Mouse (Mus musculus) heart, embryonic 14.5 days (tissue): Measurements from ENCODE around the gene Macrod2. TPM values are rescaled to one million over a fixed set of nuclear protein-coding genes. Genes with fewer than 3 reads are reported as not detected.

Experiments
- ATAC-seq: fragments of 200-750 bp; cut with Nextera tagmentation; 2 replicates; pipeline ENCODE4 v1.8.0; 2017; ENCODE audit warnings: low read depth, moderate TSS enrichment; ENCODE audit not compliant: insufficient number of reproducible peaks, insufficient read depth, low FRiP score
- H3K27ac ChIP-seq, 2 experiments: fragments of 200-500 bp in 1 of 2; fragments of 300-500 bp in 1 of 2; sonication (generic) in 1 of 2; replicated peaks in 1 of 2; 2 replicates each; pipeline ENCODE4 v1.5.1; 2012 to 2014; ENCODE audit warnings: low read depth in 2 of 2, low read length in 2 of 2, control low read depth in 1 of 2, mild to moderate bottlenecking in 1 of 2, mixed read lengths in 1 of 2; ENCODE audit not compliant: control insufficient read depth in 1 of 2, insufficient read depth in 1 of 2
- H3K27me3 ChIP-seq: fragments of 300-500 bp; sonication (generic); 2 replicates; pipeline ENCODE4 v1.6.1; 2014; ENCODE audit warnings: mild to moderate bottlenecking, low read length, control low read depth; ENCODE audit not compliant: control insufficient read depth, insufficient read depth
- H3K36me3 ChIP-seq: fragments of 300-500 bp; sonication (generic); 2 replicates; pipeline ENCODE4 v1.6.1; 2014; ENCODE audit warnings: mild to moderate bottlenecking, control low read depth, low read length, mixed read lengths; ENCODE audit not compliant: control insufficient read depth, insufficient read depth
- H3K4me1 ChIP-seq, 2 experiments: fragments of 200-500 bp in 1 of 2; fragments of 300-500 bp in 1 of 2; sonication (generic) in 1 of 2; 2 replicates each; pipeline ENCODE4 v1.6.1; 2012 to 2014; ENCODE audit warnings: low read length in 2 of 2, control low read depth in 1 of 2, mixed read lengths in 1 of 2; ENCODE audit not compliant: control insufficient read depth in 2 of 2, insufficient read depth in 2 of 2
- H3K4me2 ChIP-seq: fragments of 300-500 bp; sonication (generic); 2 replicates; pipeline ENCODE4 v1.6.1; 2014; ENCODE audit warnings: mild to moderate bottlenecking, low read length
- H3K4me3 ChIP-seq, 2 experiments: fragments of 200-500 bp in 1 of 2; fragments of 300-500 bp in 1 of 2; sonication (generic) in 1 of 2; 2 replicates each; pipeline ENCODE4 v1.5.1; 2012 to 2014; ENCODE audit warnings: low read length in 2 of 2, mild to moderate bottlenecking in 2 of 2, control low read depth in 1 of 2, low read depth in 1 of 2, moderate library complexity in 1 of 2; ENCODE audit not compliant: control insufficient read depth in 1 of 2, insufficient read depth in 1 of 2
- H3K9ac ChIP-seq: fragments of 300-500 bp; sonication (generic); 2 replicates; pipeline ENCODE4 v1.6.1; 2014; ENCODE audit warnings: mild to moderate bottlenecking, low read length
- H3K9me3 ChIP-seq: fragments of 300-500 bp; sonication (generic); 2 replicates; pipeline ENCODE4 v1.6.1; 2016; ENCODE audit warnings: low read length, control low read depth; ENCODE audit not compliant: control insufficient read depth
- WGBS: fragments of 180-500 bp; shearing (Covaris S2); extraction: QIAGEN DNeasy Blood & Tissue Kit; methylation state at CpG from one replicate; pipeline ENCODE4 v1.1.7; 2014; 5-methylcytosine and 5-hydroxymethylcytosine counted together
- polyA plus RNA-seq: library from polyadenylated mRNA; unstranded; fragments of >200 nt; fragmentation: Nextera tagmentation; extraction: Ambion mirVana; gene quantifications from 2 replicates; pipeline ENCODE4 v1.2.1, GENCODE M21; 2014

The Macrod2 gene
- polyA plus RNA-seq, 1 experiment from 2014 or later = 21.3 TPM

- Histone ChIP-seq H3K36me3 (no peaks in the 10 kb centered on the region), H3K4me3 (no peak overlapping the region), H3K9me3 (no peaks in the 10 kb centered on the region), H3K4me2 (no peak overlapping the region), H3K27me3 (no peaks in the 10 kb centered on the region), H3K9ac (no peak overlapping the region), H3K27ac (no peak overlapping the region), H3K4me1 (no peaks in the 10 kb centered on the region)
- ATAC-seq = no peak
- 81% methylated on average over 3 of the region's 3 CpGs for WGBS
Measured at GRCm38 (mm10) chr2:141477585-141477984, 1082.5 kb downstream of the Macrod2 start.

DNA sequence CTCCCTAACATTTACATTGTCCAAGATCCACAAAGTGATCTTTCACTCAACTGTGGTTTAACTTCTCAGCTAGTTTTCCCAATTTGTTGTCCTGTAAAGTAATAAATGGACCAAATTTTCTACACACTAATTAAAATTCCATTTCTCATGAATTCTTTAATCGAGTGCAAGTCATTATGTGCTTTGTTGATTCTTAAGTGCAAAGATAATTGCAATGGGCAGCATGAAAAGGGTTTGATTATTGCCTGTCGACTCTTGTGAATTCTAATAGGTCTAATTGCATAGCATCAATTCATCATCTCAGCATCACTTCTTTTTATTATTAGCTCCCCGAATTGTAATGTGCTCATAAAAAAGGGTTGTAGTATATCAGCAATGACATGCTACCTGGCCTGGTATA, 1095.4 kb downstream of the Macrod2 start:
- H3K4me3 ChIP-seq = no peak overlapping the region
- no peak overlapping the region for H3K4me2 ChIP-seq
- no peaks in the 10 kb centered on the region for H3K4me1 ChIP-seq
- H3K9me3 ChIP-seq = no peaks in the 10 kb centered on the region
- ATAC-seq = no peak
- 76% methylated on average over 3 of the region's 3 CpGs for WGBS
- no peaks in the 10 kb centered on the region for H3K27me3 ChIP-seq
- no peak overlapping the region for H3K27ac ChIP-seq
- H3K9ac ChIP-seq = no peak overlapping the region
- no peaks in the 10 kb centered on the region for H3K36me3 ChIP-seq

GRCm38 (mm10) chr2:141505451-141505850, 1110.3 kb downstream of the Macrod2 start:
- 89% methylated on average over 3 of the region's 3 CpGs for WGBS
- Histone ChIP-seq H3K9ac (no peak overlapping the region), H3K4me3 (no peak overlapping the region), H3K4me1 (no peaks in the 10 kb centered on the region), H3K9me3 (no peaks in the 10 kb centered on the region), H3K27ac (no peak overlapping the region), H3K27me3 (no peaks in the 10 kb centered on the region), H3K36me3 (no peaks in the 10 kb centered on the region), H3K4me2 (no peak overlapping the region)
- no peak for ATAC-seq

GRCm38 (mm10) chr2:141507929-141508897, 1113.1 kb downstream of the Macrod2 start:
- H3K4me3 ChIP-seq = no peak overlapping the region
- H3K4me1 ChIP-seq = no peaks in the 10 kb centered on the region
- H3K36me3 ChIP-seq = no peaks in the 10 kb centered on the region
- H3K9ac ChIP-seq = no peak overlapping the region
- no peak overlapping the region for H3K4me2 ChIP-seq
- H3K9me3 ChIP-seq = no peaks in the 10 kb centered on the region
- WGBS = 77% methylated on average over 9 of the region's 9 CpGs
- no peak for ATAC-seq
- no peaks in the 10 kb centered on the region for H3K27me3 ChIP-seq
- H3K27ac ChIP-seq = no peak overlapping the region

- Histone ChIP-seq H3K9ac (no peak overlapping the region), H3K27me3 (no peaks in the 10 kb centered on the region), H3K4me1 (no peaks in the 10 kb centered on the region), H3K27ac (no peak overlapping the region), H3K4me3 (no peak overlapping the region), H3K9me3 (no peaks in the 10 kb centered on the region), H3K4me2 (no peak overlapping the region), H3K36me3 (no peaks in the 10 kb centered on the region)
- WGBS = 61% methylated on average over 3 of the region's 3 CpGs
- ATAC-seq = no peak
Measured at GRCm38 (mm10) chr2:141514976-141515375, 1119.9 kb downstream of the Macrod2 start.

GRCm38 (mm10) chr2:141522081-141522480, 1127.0 kb downstream of the Macrod2 start:
- Histone ChIP-seq H3K9me3 (no peaks in the 10 kb centered on the region), H3K9ac (no peak overlapping the region), H3K4me2 (no peak overlapping the region), H3K4me1 (no peaks in the 10 kb centered on the region), H3K27ac (no peak overlapping the region), H3K27me3 (no peaks in the 10 kb centered on the region), H3K4me3 (no peak overlapping the region), H3K36me3 (no peaks in the 10 kb centered on the region)
- no peak for ATAC-seq
- 68% methylated on average over 4 of the region's 4 CpGs for WGBS

DNA sequence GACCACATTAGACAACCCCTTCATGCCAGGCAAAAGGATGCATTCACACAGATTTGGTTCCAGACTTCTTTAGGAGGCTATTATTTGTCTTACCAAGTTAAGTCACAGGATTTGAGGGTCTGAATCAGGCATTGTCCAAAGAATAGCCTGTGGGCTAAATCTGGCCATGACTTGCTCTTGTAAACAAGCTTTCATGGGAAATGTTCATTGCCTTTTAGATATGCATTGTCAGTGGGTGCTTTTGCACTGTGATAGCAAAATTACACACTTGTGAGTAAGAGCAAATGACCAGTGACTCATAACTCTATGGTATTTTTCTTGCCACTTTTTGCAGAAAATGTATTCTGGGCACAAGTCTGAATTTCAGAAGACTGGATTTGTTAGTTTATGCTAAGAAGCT, 1150.8 kb downstream of the Macrod2 start:
- Histone ChIP-seq H3K4me1 (no peaks in the 10 kb centered on the region), H3K27ac (no peak overlapping the region), H3K9me3 (no peaks in the 10 kb centered on the region), H3K4me2 (no peak overlapping the region), H3K36me3 (no peaks in the 10 kb centered on the region), H3K27me3 (no peaks in the 10 kb centered on the region), H3K9ac (no peak overlapping the region), H3K4me3 (no peak overlapping the region)
- no peak for ATAC-seq

DNA sequence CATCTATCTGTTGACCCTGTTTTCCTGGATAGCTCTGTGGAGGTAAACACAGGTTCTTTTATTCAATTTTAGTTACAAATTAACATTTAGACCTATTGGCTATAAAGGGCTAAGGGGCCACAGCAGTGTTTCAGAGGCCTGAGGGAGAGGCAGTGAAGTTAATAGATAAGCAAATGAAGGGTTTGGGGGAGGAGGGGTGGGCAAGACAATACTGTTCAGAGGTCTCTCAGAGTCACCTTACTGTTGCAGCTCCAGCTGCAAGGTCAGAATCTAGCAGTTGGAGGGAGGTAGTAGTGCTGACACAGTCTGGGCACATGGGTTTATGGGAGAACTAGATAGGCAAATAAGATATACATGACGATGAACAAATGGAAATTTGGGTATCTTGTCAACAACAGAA, 1156.6 kb downstream of the Macrod2 start:
- no peaks in the 10 kb centered on the region for H3K9me3 ChIP-seq
- H3K4me1 ChIP-seq = no peaks in the 10 kb centered on the region
- H3K27ac ChIP-seq = no peak overlapping the region
- H3K4me2 ChIP-seq = no peak overlapping the region
- 78% methylated on average over 1 of the region's 1 CpGs for WGBS
- no peak overlapping the region for H3K9ac ChIP-seq
- H3K36me3 ChIP-seq = no peaks in the 10 kb centered on the region
- ATAC-seq = no peak
- H3K4me3 ChIP-seq = no peak overlapping the region
- no peaks in the 10 kb centered on the region for H3K27me3 ChIP-seq
